Mouse (Mus musculus): ENCODE measurements around the gene Ehbp1l1. TPM values are rescaled to one million over a fixed set of nuclear protein-coding genes. Genes with fewer than 3 reads are reported as not detected.

The Ehbp1l1 gene
- total RNA-seq, 4 experiments from 2014 or later, result 12.4 to 17.8 (median 16.4) TPM

- no peak for DNase-seq (ENCODE audit: low spot score in 2 of 2)
These were observed 41.9 kb downstream of the Ehbp1l1 start for GRCm38 (mm10) chr19:5684236-5684635.

GRCm38 (mm10) chr19:5680432-5680831 lies 45.7 kb downstream of the Ehbp1l1 start:
- no peak for DNase-seq (ENCODE audit: low spot score in 2 of 2)

- no peak for DNase-seq (ENCODE audit: low spot score in 2 of 2)
These were observed 57.7 kb downstream of the Ehbp1l1 start for GRCm38 (mm10) chr19:5668372-5668771.

GRCm38 (mm10) chr19:5666386-5666785 lies 59.7 kb downstream of the Ehbp1l1 start:
- DNase-seq (ENCODE audit: low spot score in 2 of 2), result no peak

- DNase-seq (ENCODE audit: low spot score in 2 of 2), result no peak
These were observed 60.7 kb downstream of the Ehbp1l1 start for GRCm38 (mm10) chr19:5665465-5665864.

- no peak for DNase-seq (ENCODE audit: low spot score in 2 of 2)
These were observed 61.4 kb downstream of the Ehbp1l1 start for GRCm38 (mm10) chr19:5664669-5665257.

GRCm38 (mm10) chr19:5662981-5663913 lies 62.9 kb downstream of the Ehbp1l1 start, which contains the start of gene Sipa1:
Sipa1 (minus strand) TSS chr19:5663707.
- DNase-seq (ENCODE audit: low spot score in 2 of 2), result peak; percentile 49 to 53

GRCm38 (mm10) chr19:5662310-5662709 lies 63.8 kb downstream of the Ehbp1l1 start:
- no peak for DNase-seq (ENCODE audit: low spot score in 2 of 2)

GRCm38 (mm10) chr19:5660942-5661751 lies 65.0 kb downstream of the Ehbp1l1 start:
- DNase-seq (ENCODE audit: low spot score in 2 of 2), result no peak

Small RNA genes within 50 kb of the gene (microRNA-seq; reads per million reads assigned to microRNA genes)
- 0 to 0.32 reads per million in 2 experiments for gene Mir6987

Other genes with a start within 250 kb of the Ehbp1l1 start
- gene Mus81, start 237.9 kb downstream of the Ehbp1l1 start, total RNA-seq (2022), result 10 to 100 TPM; 29.0 to 38.5 (median 33.8) TPM
- 1,000 to 10,000 TPM; 1,240 to 1,334 (median 1,291) TPM for gene Cfl1, start 235.9 kb downstream of the Ehbp1l1 start, total RNA-seq (2022)
- 10 to 100 TPM in 2 of 4 experiments, 1 to 10 TPM in 2; 7.4 to 12.1 (median 9.6) TPM for gene 1700020D05Rik, start 222.5 kb downstream of the Ehbp1l1 start, total RNA-seq (2022)
- 10 to 100 TPM; 86.8 to 95.2 (median 88.6) TPM for gene Snx32, start 215.8 kb downstream of the Ehbp1l1 start, total RNA-seq (2022)
- gene Ovol1, start 165.7 kb downstream of the Ehbp1l1 start, total RNA-seq (2022), result not detected
- 1 to 10 TPM; 5.8 to 8.7 (median 6.6) TPM for gene Ap5b1, start 158.3 kb downstream of the Ehbp1l1 start, total RNA-seq (2022)
- gene Rnaseh2c, start 124.4 kb downstream of the Ehbp1l1 start, total RNA-seq (2022), result 10 to 100 TPM; 58.8 to 96.9 (median 78.2) TPM
- 100 to 1,000 TPM in 1 of 4 experiments, 10 to 100 TPM in 3; 81.5 to 105 (median 86.9) TPM for gene Kat5, start 116.1 kb downstream of the Ehbp1l1 start, total RNA-seq (2022)
- 10 to 100 TPM; 18.8 to 32.7 (median 23.7) TPM for gene Rela, start 88.8 kb downstream of the Ehbp1l1 start, total RNA-seq (2022)
- 10 to 100 TPM; 16.2 to 20.4 (median 19.4) TPM for gene Sipa1, start 62.6 kb downstream of the Ehbp1l1 start, total RNA-seq (2022)
- gene Map3k11, start 37.6 kb downstream of the Ehbp1l1 start, total RNA-seq (2022), result 10 to 100 TPM; 16.9 to 21.3 (median 18.7) TPM
- gene Pcnx3, start 37.4 kb downstream of the Ehbp1l1 start, total RNA-seq (2022), result 10 to 100 TPM; 74.5 to 80.9 (median 77.0) TPM
- under 1 TPM in 1 of 4 experiments, not detected in 3; 0.43 TPM for gene Kcnk7, start 21.9 kb downstream of the Ehbp1l1 start, total RNA-seq (2022)
- gene Fam89b, start 3.3 kb upstream of the Ehbp1l1 start, total RNA-seq (2022), result 10 to 100 TPM; 22.5 to 31.3 (median 27.4) TPM
- gene Ltbp3, start 14.6 kb upstream of the Ehbp1l1 start, total RNA-seq (2022), result 10 to 100 TPM; 30.4 to 40.5 (median 33.1) TPM
- gene Scyl1, start 45.1 kb upstream of the Ehbp1l1 start, total RNA-seq (2022), result 10 to 100 TPM; 77.7 to 94.4 (median 88.1) TPM
- 10 to 100 TPM; 10.4 to 20.8 (median 16.3) TPM for gene Frmd8, start 149.0 kb upstream of the Ehbp1l1 start, total RNA-seq (2022)
- 1 to 10 TPM; 3.1 to 7.1 (median 4.5) TPM for gene Slc25a45, start 151.5 kb upstream of the Ehbp1l1 start, total RNA-seq (2022)
- 1 to 10 TPM; 2.2 to 3.5 (median 2.9) TPM for gene Tigd3, start 167.8 kb upstream of the Ehbp1l1 start, total RNA-seq (2022)
- 100 to 1,000 TPM in 1 of 4 experiments, 10 to 100 TPM in 3; 89.6 to 135 (median 97.5) TPM for gene Dpf2, start 186.7 kb upstream of the Ehbp1l1 start, total RNA-seq (2022)
- gene Cdc42ep2, start 198.5 kb upstream of the Ehbp1l1 start, total RNA-seq (2022), result 1 to 10 TPM; 4.4 to 6.0 (median 5.4) TPM
- gene Pola2, start 237.9 kb upstream of the Ehbp1l1 start, total RNA-seq (2022), result 1 to 10 TPM; 4.4 to 8.2 (median 7.1) TPM